ENCODE assay signal across 10 mouse cellular contexts in the genomic region with DNA sequence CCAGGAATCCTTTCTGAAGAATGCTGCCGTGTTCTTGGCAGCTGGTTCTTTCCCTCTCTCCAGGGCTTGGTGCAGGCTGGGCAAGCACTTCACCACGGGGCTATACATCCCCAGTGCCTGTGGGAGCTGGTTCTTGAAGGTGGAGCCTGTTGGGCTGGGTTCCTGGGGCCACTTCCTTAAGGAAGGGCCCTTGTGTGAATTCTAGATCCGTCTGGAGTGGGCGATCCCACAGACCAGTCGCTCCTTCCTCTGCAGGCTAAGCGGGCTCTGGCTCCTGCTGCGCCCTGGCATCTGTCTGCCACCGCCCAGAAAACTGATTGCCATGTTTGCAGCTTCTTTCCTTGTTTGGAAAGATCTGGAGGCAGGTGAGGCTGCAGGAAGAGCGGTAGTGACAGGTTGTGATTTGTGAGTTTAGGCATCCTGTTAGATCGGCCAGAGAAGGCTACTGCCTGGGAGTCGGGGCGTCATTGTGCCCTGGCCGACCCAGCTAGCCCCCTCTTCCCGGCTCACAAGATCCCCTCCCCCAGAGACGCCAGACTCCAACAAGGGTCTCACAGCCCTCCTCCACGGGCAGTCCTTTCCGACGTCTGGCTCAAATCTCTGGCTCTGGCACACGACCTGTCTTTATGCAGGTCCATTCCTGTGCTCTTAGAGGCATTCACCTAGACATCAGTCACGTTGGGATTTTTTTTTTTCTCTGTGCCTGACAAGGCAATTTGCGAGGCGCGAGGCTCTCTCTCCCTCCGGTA.
DNase-seq lines count a peak whose midpoint lies in the region; ATAC-seq and TF ChIP-seq lines count a peak whose summit lies in the region.
"Had no signal": no experiment of that assay in that cellular context is flagged by ENCODE, and none has a peak within 500 bp of the region (broad histone marks: within the 10 kb centered on the region; RNA-seq: fewer than 3 reads in every experiment).

No protein-coding gene starts in this region.

- no peaks in the 10 kb centered on the region for H3K9me3 ChIP-seq in heart, embryonic 12.5 days (replicated peaks)
- H3K9me3 ChIP-seq in limb, embryonic 14.5 days (ENCODE audit: control insufficient read depth, low read length), result no peaks in the 10 kb centered on the region
- H3K9me3 ChIP-seq: megakaryocyte, embryonic 14.5 days had no signal

- ATAC-seq in heart, embryonic 12.5 days (ENCODE audit: insufficient number of reproducible peaks, low FRiP score), result no peak
- ATAC-seq in limb, embryonic 14.5 days (ENCODE audit: low FRiP score, low read depth), result no peak
- ATAC-seq: CD4-positive, CD25-positive, alpha-beta regulatory T cell, adult 4 months had no signal

- no peak overlapping the region for H3K27ac ChIP-seq in heart, embryonic 12.5 days (ENCODE audit: poor library complexity, severe bottlenecking)
- no peak overlapping the region for H3K27ac ChIP-seq in limb, embryonic 14.5 days (replicated peaks; ENCODE audit: low read depth, low read length)

- H3K4me3 ChIP-seq in heart, embryonic 12.5 days, result peak overlapping the region; percentile 39
- peak overlapping the region; percentile 27 for H3K4me3 ChIP-seq in limb, embryonic 14.5 days (replicated peaks; ENCODE audit: low read length)
- H3K4me3 ChIP-seq: megakaryocyte, embryonic 14.5 days had no signal

- 2% methylated on average over 24 of the region's 24 CpGs for WGBS in heart, embryonic 12.5 days
- 2% methylated on average over 24 of the region's 24 CpGs for WGBS in limb, embryonic 14.5 days

- H3K27me3 ChIP-seq in heart, embryonic 12.5 days (replicated peaks), result peaks cover 58% of the 10 kb centered on the region
- peaks cover 37% of the 10 kb centered on the region for H3K27me3 ChIP-seq in limb, embryonic 14.5 days (ENCODE audit: control insufficient read depth, insufficient read depth, low read length)

- DNase-seq in heart, postnatal 25 days (ENCODE audit: low spot score), result no peak
- DNase-seq in right cerebral cortex, postnatal 25 days, result peak; percentile 25
- no peak for DNase-seq in right cerebral cortex, postnatal 36 days (ENCODE audit: low spot score in 2 of 2)
- DNase-seq in limb, embryonic 14.5 days (ENCODE audit: low spot score), result no peak
- no peak for DNase-seq in thymus, postnatal 14 days
- no peak for DNase-seq in ovary, postnatal 36 days (ENCODE audit: low spot score)
- no peak for DNase-seq in adrenal gland, postnatal 14 days

- intact Hi-C loops in heart, postnatal 25 days (cut with DNase I), result no loop called here

- peak overlapping the region; percentile 64 for H3K4me2 ChIP-seq in heart, embryonic 12.5 days
- H3K4me2 ChIP-seq in limb, embryonic 14.5 days (replicated peaks; ENCODE audit: low read depth, low read length, severe bottlenecking), result peak overlapping the region; percentile 38

- no peak for TF ChIP-seq POLR2A in limb, embryonic 14.5 days (IDR thresholded peaks at IDR 0.05; ENCODE audit: borderline replicate concordance, extremely low read depth, insufficient read depth, insufficient read length)

- no peak overlapping the region for H3K9ac ChIP-seq in heart, embryonic 12.5 days
- H3K9ac ChIP-seq in limb, embryonic 14.5 days (ENCODE audit: low read depth, low read length, severe bottlenecking), result no peak overlapping the region

- no peaks in the 10 kb centered on the region for H3K36me3 ChIP-seq in heart, embryonic 12.5 days
- H3K36me3 ChIP-seq in limb, embryonic 14.5 days (ENCODE audit: control insufficient read depth, insufficient read depth, low read length), result no peaks in the 10 kb centered on the region

- H3K4me1 ChIP-seq in heart, embryonic 12.5 days (replicated peaks), result peaks cover 12% of the 10 kb centered on the region
- peaks cover 8% of the 10 kb centered on the region; the same call in 1 of the 2 replicates for H3K4me1 ChIP-seq in limb, embryonic 14.5 days (ENCODE audit: control insufficient read depth, insufficient read depth, low read length)
- H3K4me1 ChIP-seq: megakaryocyte, embryonic 14.5 days had no signal
